Mouse (Mus musculus): ENCODE data around the gene Scgb1a1.

Gene Scgb1a1

GRCm38 (mm10) chr19:9040649-9041048 is 47.1 kb downstream of the Scgb1a1 start:
- DNase-seq, result no peak

- DNase-seq, result no peak
These were observed 47.8 kb downstream of the Scgb1a1 start for GRCm38 (mm10) chr19:9039928-9040327.

- DNase-seq, result no peak
These were observed 48.5 kb downstream of the Scgb1a1 start for GRCm38 (mm10) chr19:9039266-9039665.

- no peak for DNase-seq
These were observed 49.6 kb downstream of the Scgb1a1 start for GRCm38 (mm10) chr19:9038136-9038535.

- no peak for DNase-seq
These were observed 52.7 kb downstream of the Scgb1a1 start for GRCm38 (mm10) chr19:9035101-9035500.

- DNase-seq, result no peak
These were observed 53.3 kb downstream of the Scgb1a1 start for GRCm38 (mm10) chr19:9034480-9034879.
